Mouse (Mus musculus): ENCODE data around the gene R3hdml.

GRCm38 (mm10) chr2:163502219-163502618, 10.1 kb downstream of the R3hdml start:
- no peak for TF ChIP-seq TCF12 (IDR thresholded peaks at IDR 0.05; ENCODE audit: insufficient read depth, poor library complexity, severe bottlenecking)
- TF ChIP-seq POLR2A (IDR thresholded peaks at IDR 0.05; ENCODE audit: insufficient read length, low read depth) = no peak
- TF ChIP-seq USF1 (IDR thresholded peaks at IDR 0.05; ENCODE audit: low read depth) = no peak
- no peak for TF ChIP-seq POLR2AphosphoS2 (IDR thresholded peaks at IDR 0.05; ENCODE audit: insufficient read length, low read depth)
- TF ChIP-seq REST (IDR thresholded peaks at IDR 0.05; ENCODE audit: insufficient read depth, insufficient read length) = no peak
- no peak for TF ChIP-seq CEBPB (IDR thresholded peaks at IDR 0.05; ENCODE audit: insufficient read depth, poor library complexity, severe bottlenecking)
- TF ChIP-seq MAX (IDR thresholded peaks at IDR 0.05; ENCODE audit: low read depth) = no peak
- TF ChIP-seq E2F4 (IDR thresholded peaks at IDR 0.05; ENCODE audit: insufficient read depth) = no peak
- no peak for TF ChIP-seq MYOD1 (IDR thresholded peaks at IDR 0.05; ENCODE audit: control insufficient read depth in 1 of 3, insufficient read length in 2 of 3, low read depth in 2 of 3)

Measured in myocyte (in vitro differentiated cells).